Mouse (Mus musculus): ENCODE measurements around the gene Krtap12-1. TPM values are rescaled to one million over a fixed set of nuclear protein-coding genes. Genes with fewer than 3 reads are reported as not detected.
"Not testable (repeated sequence)": the region's sequence is repeated elsewhere in the genome, so short reads cannot be mapped to it uniquely, and the experiment has no call there.

Gene Krtap12-1
- total RNA-seq, 2 experiments from 2014 or later: not detected

- DNase-seq: no peak
- intact Hi-C loops (cut with DNase I): no loop called here
These were observed 18.5 kb downstream of the Krtap12-1 start for GRCm38 (mm10) chr10:77738929-77739328.

DNA sequence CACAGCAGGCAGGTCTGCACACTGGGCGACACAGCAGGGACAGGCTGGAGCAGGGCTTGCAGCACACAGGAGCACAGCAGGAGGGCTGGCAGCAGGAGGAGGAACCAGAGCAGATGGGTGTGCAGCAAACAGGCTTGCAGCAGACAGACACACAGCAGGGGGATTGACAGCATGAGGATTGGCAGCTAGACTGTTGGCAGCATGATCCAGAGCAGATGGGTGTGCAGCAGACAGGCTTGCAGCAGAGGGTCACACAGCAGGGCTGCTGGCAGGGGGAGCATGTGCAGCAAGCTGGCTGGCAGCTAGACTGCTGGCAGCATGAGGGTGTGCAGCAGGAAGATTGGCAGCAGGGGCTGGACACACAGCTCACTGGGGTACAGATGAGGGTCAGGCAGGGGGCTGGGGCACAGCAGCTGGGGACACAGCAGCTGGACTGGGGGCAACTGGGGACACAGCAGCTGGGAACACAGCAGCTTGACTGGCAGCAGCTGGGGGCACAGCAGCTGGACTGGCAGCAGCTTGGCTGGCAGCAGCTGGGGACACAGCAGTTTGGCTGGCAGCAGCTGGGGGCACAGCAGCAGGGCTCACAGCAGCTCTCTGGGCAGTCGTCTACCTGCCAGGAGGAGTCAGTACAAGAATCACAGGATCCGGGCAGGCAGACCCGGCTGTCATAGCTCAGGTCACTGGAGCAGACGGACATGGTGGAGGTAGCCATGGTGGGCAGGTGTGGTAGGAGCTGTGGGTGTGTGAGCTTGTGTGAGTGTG is 21.7 kb downstream of the Krtap12-1 start, which contains the start of gene Gm18596:
Gm18596 (minus strand) TSS at position 715 of the 765 bp plus-strand sequence.
- intact Hi-C loops (cut with DNase I); DNase-seq: not testable (repeated sequence)

DNA sequence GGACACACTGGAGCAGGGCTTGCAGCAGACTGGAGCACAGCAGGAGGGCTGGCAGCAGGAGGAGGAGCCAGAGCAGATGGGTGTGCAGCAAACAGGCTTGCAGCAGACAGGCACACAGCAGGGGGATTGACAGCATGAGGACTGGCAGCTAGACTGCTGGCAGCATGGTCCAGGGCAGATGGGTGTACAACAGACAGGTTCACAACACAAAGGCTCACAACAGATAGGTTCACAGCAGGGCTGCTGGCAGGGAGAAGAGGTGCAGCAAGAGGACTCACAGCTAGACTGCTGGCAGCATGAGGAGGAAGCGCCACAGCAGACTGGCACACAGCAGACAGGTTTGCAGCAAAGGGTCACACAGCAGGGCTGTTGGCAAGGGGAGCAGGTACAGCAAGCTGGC is 30.3 kb downstream of the Krtap12-1 start:
- intact Hi-C loops (cut with DNase I); DNase-seq: not testable (repeated sequence)

DNA sequence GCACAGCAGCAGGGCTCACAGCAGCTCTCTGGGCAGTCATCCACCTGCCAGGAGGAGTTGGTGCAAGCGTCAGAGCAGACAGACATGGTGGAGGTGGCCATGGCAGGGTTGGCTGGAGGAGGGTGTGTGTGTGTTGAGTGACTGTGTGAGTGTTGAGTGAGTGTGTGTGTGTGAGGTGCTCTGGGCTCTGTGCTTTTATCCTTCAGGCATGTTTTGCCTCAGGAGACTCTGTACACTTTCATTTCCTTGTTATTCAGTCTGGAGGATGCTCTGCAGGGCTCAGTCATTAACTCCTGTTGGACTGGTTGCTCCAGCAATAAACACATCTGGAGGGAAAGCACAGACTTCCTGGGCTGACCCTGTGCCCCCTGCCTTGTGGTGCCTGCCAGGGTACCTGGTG is 30.9 kb downstream of the Krtap12-1 start, which contains the start of gene Gm9736:
Gm9736 (minus strand) TSS at position 101 of the 400 bp plus-strand sequence.
- intact Hi-C loops (cut with DNase I); DNase-seq: not testable (repeated sequence)

DNA sequence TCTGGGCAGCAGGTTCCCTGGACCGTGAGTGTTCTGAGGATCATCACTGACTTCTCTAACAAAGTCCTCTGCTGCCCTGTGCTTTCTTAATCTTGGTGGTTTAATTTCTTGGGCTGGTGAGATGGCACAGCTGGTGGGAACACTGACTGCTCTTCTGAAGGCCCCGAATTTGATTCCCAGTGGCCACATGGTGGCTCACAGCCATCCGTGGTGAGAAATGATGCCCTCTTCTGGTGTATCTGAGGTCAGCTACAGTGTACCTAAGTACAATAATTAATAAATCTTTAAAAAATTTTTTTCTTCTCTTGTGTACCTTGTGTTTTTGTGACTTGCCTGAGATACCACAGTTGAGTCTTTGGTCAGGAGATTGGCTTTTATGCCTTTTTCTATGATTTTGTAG is 31.9 kb downstream of the Krtap12-1 start:
- DNase-seq; intact Hi-C loops (cut with DNase I): not testable (repeated sequence)

GRCm38 (mm10) chr10:77753448-77753847 is 33.0 kb downstream of the Krtap12-1 start:
- intact Hi-C loops (cut with DNase I): no loop called here
- no peak for DNase-seq

- intact Hi-C loops (cut with DNase I); DNase-seq: not testable (repeated sequence)
These were observed 39.2 kb downstream of the Krtap12-1 start, which contains the start of gene Gm3233 for GRCm38 (mm10) chr10:77759582-77759981. TSS of gene Gm3233 (minus strand) at chr10:77759682.

- no peak for DNase-seq
- intact Hi-C loops (cut with DNase I): no loop called here
These were observed 49.3 kb downstream of the Krtap12-1 start for GRCm38 (mm10) chr10:77769727-77770126.

Other genes with a start within 250 kb of the Krtap12-1 start
- 1 to 10 TPM; 4.7 to 5.4 TPM for gene Fam207a, start 204.8 kb upstream of the Krtap12-1 start, total RNA-seq (2021)
- gene Itgb2, start 190.3 kb upstream of the Krtap12-1 start, total RNA-seq (2021): 1 to 10 TPM; 1.5 to 1.8 TPM
- 10 to 100 TPM; 26.6 to 30.1 TPM for gene Pttg1ip, start 138.9 kb upstream of the Krtap12-1 start, total RNA-seq (2021)
- gene Sumo3, start 114.5 kb upstream of the Krtap12-1 start, total RNA-seq (2021): 10 to 100 TPM; 33.3 to 40.1 TPM
- 1 to 10 TPM; 7.5 to 8.6 TPM for gene Gm49325, start 114.4 kb upstream of the Krtap12-1 start, total RNA-seq (2021)
- gene Ube2g2, start 98.3 kb upstream of the Krtap12-1 start, total RNA-seq (2021): 10 to 100 TPM; 80.7 to 86.5 TPM
- gene Tspear, start 34.0 kb upstream of the Krtap12-1 start, total RNA-seq (2021): not detected
- not detected for gene Gm19402, start 29.8 kb upstream of the Krtap12-1 start, total RNA-seq (2021)
- not detected for gene Gm9508, start 23.4 kb upstream of the Krtap12-1 start, total RNA-seq (2021)
- gene Gm10272, start 14.0 kb upstream of the Krtap12-1 start, total RNA-seq (2021): not detected
- not detected for gene Gm10024, start 9.1 kb upstream of the Krtap12-1 start, total RNA-seq (2021)
- not detected for gene Gm10142, start 4.8 kb upstream of the Krtap12-1 start, total RNA-seq (2021)
- gene Gm10100, start 5.9 kb downstream of the Krtap12-1 start, total RNA-seq (2021): not detected
- not detected for gene Gm18596, start 22.0 kb downstream of the Krtap12-1 start, total RNA-seq (2021)
- not detected for gene Gm9736, start 30.8 kb downstream of the Krtap12-1 start, total RNA-seq (2021)
- not detected for gene Gm3233, start 39.1 kb downstream of the Krtap12-1 start, total RNA-seq (2021)
- gene Gm3238, start 50.7 kb downstream of the Krtap12-1 start, total RNA-seq (2021): not detected
- not detected for gene Gm7138, start 56.3 kb downstream of the Krtap12-1 start, total RNA-seq (2021)
- gene Gm3250, start 61.9 kb downstream of the Krtap12-1 start, total RNA-seq (2021): not detected
- not detected for gene Gm7137, start 67.6 kb downstream of the Krtap12-1 start, total RNA-seq (2021)
- gene Gm9639, start 74.5 kb downstream of the Krtap12-1 start, total RNA-seq (2021): not detected
- not detected for gene Gm19668, start 78.5 kb downstream of the Krtap12-1 start, total RNA-seq (2021)
- gene Gm9507, start 91.2 kb downstream of the Krtap12-1 start, total RNA-seq (2021): not detected
- gene Gm2696, start 94.1 kb downstream of the Krtap12-1 start, total RNA-seq (2021): not detected
- gene Krtap10-4, start 106.5 kb downstream of the Krtap12-1 start, total RNA-seq (2021): not detected
- not detected for gene Krtap10-10, start 115.3 kb downstream of the Krtap12-1 start, total RNA-seq (2021)
- not detected for gene Gm36176, start 126.2 kb downstream of the Krtap12-1 start, total RNA-seq (2021)
- gene Gm10318, start 132.3 kb downstream of the Krtap12-1 start, total RNA-seq (2021): not detected
- gene Gm3285, start 141.4 kb downstream of the Krtap12-1 start, total RNA-seq (2021): not detected
- under 1 TPM; 0.08 to 0.17 TPM for gene Lrrc3, start 181.9 kb downstream of the Krtap12-1 start, total RNA-seq (2021)
- gene Trpm2, start 250.0 kb downstream of the Krtap12-1 start, total RNA-seq (2021): under 1 TPM; 0.10 to 0.89 TPM